Mouse (Mus musculus) hindbrain, embryonic 11.5 days (tissue): ENCODE data around the gene Sft2d1. TPM values are rescaled to one million over a fixed set of nuclear protein-coding genes. Genes with fewer than 3 reads are reported as not detected.
A peak's percentile ranks its signal among the peaks of the same experiment; 100 is the strongest.

ENCODE experiments used
- ATAC-seq: fragments of 200-750 bp; cut with Nextera tagmentation; 2 replicates; pipeline ENCODE4 v1.8.0; 2017; ENCODE audit warnings: mild to moderate bottlenecking, moderate TSS enrichment, moderate library complexity; ENCODE audit not compliant: low FRiP score
- DNase-seq: peaks from one replicate; pipeline ENCODE4 v3.0.0-alpha.2; 2015; ENCODE audit warnings: low spot score
- H3K27ac ChIP-seq: fragments of 300-500 bp; sonication (generic); 2 replicates; pipeline ENCODE4 v1.5.1; 2014; ENCODE audit warnings: mild to moderate bottlenecking, low read depth, low read length
- H3K27me3 ChIP-seq: fragments of 300-500 bp; sonication (generic); 2 replicates; pipeline ENCODE4 v1.6.1; 2014; ENCODE audit warnings: mild to moderate bottlenecking, low read length, moderate library complexity, mixed read lengths; ENCODE audit not compliant: control insufficient read depth, insufficient read depth
- H3K36me3 ChIP-seq: fragments of 300-500 bp; sonication (generic); 2 replicates; pipeline ENCODE4 v1.6.1; 2014; ENCODE audit warnings: mild to moderate bottlenecking, low read length, moderate library complexity, mixed read lengths; ENCODE audit not compliant: control insufficient read depth, insufficient read depth
- H3K4me1 ChIP-seq: fragments of 300-500 bp; sonication (generic); replicated peaks from 2 replicates; pipeline ENCODE4 v1.6.1; 2014; ENCODE audit warnings: low read length, mixed read lengths; ENCODE audit not compliant: control insufficient read depth, insufficient read depth
- H3K4me2 ChIP-seq: fragments of 300-500 bp; sonication (generic); replicated peaks from 2 replicates; pipeline ENCODE4 v1.6.1; 2014; ENCODE audit warnings: mild to moderate bottlenecking, low read depth, low read length
- H3K4me3 ChIP-seq: fragments of 300-500 bp; sonication (generic); 2 replicates; pipeline ENCODE4 v1.5.1; 2014; ENCODE audit warnings: low read depth, low read length
- H3K9ac ChIP-seq: fragments of 300-500 bp; sonication (generic); 2 replicates; pipeline ENCODE4 v1.6.1; 2014; ENCODE audit warnings: low read depth, low read length
- H3K9me3 ChIP-seq: fragments of 300-500 bp; sonication (generic); 2 replicates; pipeline ENCODE4 v1.6.1; 2016; ENCODE audit warnings: low read length; ENCODE audit not compliant: control insufficient read depth
- WGBS: fragments of 180-500 bp; shearing (Covaris S2); extraction: QIAGEN DNeasy Blood & Tissue Kit; methylation state at CpG from one replicate; pipeline ENCODE4 v1.1.7; 2014; 5-methylcytosine and 5-hydroxymethylcytosine counted together
- polyA plus RNA-seq: library from polyadenylated mRNA; unstranded; fragments of >200 nt; fragmentation: Nextera tagmentation; extraction: Ambion mirVana; gene quantifications from 2 replicates; pipeline ENCODE4 v1.2.1, GENCODE M21; 2014

Sft2d1 gene
- polyA plus RNA-seq, 1 experiment from 2014 or later: 79.6 TPM

DNA sequence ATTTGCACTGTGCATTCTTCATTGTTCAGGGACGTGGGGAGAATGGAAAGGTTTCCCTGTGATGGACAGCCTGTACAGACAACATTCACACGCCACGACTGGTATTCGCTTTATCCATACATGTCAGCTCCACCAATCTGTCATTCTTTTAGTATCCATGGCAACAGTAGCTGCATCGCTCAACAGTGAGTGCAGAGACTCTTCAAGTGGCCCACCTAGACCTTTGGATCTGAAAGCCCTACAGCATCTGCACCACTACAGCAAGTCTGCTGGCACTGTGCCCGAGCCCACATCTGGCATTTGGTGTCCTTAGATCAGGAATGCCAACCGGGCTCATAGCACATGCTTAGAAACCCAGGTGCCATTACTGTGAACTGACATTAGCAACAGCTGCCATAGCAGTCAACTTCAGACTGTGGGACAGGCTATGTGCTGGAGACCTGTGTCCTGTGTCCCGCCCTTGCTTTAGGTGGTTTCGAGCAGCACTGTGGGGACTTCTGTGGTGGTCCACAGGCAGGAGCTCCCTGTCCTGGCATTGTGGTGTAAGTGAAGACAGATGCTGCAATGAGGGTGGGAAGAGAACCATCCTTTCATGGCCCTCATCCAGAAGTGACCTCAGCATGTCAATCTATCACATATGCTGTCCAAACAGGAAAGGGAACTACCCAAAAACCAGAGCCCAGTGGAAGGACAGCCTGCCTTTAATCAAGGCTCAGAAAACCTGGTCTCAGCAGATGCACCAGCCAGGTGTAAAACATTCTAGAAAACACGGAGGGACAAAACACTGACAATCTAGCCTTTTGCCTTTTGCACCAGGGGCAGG lies 50.6 kb downstream of the Sft2d1 start:
- WGBS: 72% methylated on average over 10 of the region's 10 CpGs
- H3K4me2 ChIP-seq: no peak overlapping the region
- no peak for ATAC-seq

GRCm38 (mm10) chr17:8367514-8368480 lies 56.9 kb downstream of the Sft2d1 start:
- WGBS: 20% methylated on average over 20 of the region's 20 CpGs
- Histone ChIP-seq H3K9me3 (no peaks in the 10 kb centered on the region), H3K9ac (peak overlapping the region; percentile 55; the same call in 1 of the 2 replicates), H3K27ac (peak overlapping the region; percentile 95), H3K4me2 (peak overlapping the region; percentile 25; the same call in 1 of the 2 replicates), H3K27me3 (no peaks in the 10 kb centered on the region), H3K36me3 (no peaks in the 10 kb centered on the region), H3K4me3 (no peak overlapping the region), H3K4me1 (peaks cover 16% of the 10 kb centered on the region)
- DNase-seq (peak; percentile 59), ATAC-seq (peak; percentile 59)

More for the DNA sequence above, 50.6 kb downstream of the Sft2d1 start:
- no peak overlapping the region for H3K4me3 ChIP-seq
- no peak overlapping the region for H3K9ac ChIP-seq
- H3K27ac ChIP-seq: no peak overlapping the region
- H3K4me1 ChIP-seq: no peaks in the 10 kb centered on the region
- no peak for DNase-seq
- H3K36me3 ChIP-seq: no peaks in the 10 kb centered on the region
- no peaks in the 10 kb centered on the region for H3K27me3 ChIP-seq
- H3K9me3 ChIP-seq: no peaks in the 10 kb centered on the region

GRCm38 (mm10) chr17:8368570-8368969 lies 57.7 kb downstream of the Sft2d1 start:
- WGBS: 12% methylated on average over 8 of the region's 8 CpGs
- peak; percentile 62 for ATAC-seq
- Histone ChIP-seq H3K9me3 (no peaks in the 10 kb centered on the region), H3K36me3 (no peaks in the 10 kb centered on the region), H3K4me3 (no peak overlapping the region), H3K9ac (no peak overlapping the region), H3K4me1 (peaks cover 16% of the 10 kb centered on the region), H3K4me2 (no peak overlapping the region), H3K27me3 (no peaks in the 10 kb centered on the region), H3K27ac (peak overlapping the region; percentile 95)
- DNase-seq: peak; percentile 72

DNA sequence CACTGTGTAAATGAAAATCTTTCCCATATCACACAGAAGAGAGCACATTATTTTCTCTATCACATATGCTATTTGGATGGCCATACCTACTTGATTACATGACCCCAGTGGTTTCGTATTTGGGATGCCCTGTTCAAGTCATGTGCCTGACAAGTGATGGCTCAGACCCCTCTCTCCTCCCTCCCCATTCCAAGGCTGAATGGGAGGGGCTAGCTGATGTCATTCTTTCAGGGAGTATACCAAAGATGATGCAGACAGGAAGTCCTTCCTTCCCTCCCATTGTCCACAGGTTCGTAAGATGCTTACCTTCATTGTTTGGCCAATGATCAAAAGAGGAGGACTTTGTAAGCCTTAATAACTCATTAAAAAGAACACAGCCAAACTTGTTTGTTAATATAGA lies 58.3 kb downstream of the Sft2d1 start:
- ATAC-seq (no peak), DNase-seq (no peak)
- H3K27me3 ChIP-seq: no peaks in the 10 kb centered on the region
- no peaks in the 10 kb centered on the region for H3K9me3 ChIP-seq
- no peak overlapping the region for H3K4me2 ChIP-seq
- H3K27ac ChIP-seq: peak overlapping the region; percentile 95
- H3K4me3 ChIP-seq: no peak overlapping the region
- 47% methylated on average over 2 of the region's 2 CpGs for WGBS
- no peak overlapping the region for H3K9ac ChIP-seq
- H3K36me3 ChIP-seq: no peaks in the 10 kb centered on the region
- peaks cover 16% of the 10 kb centered on the region for H3K4me1 ChIP-seq

DNA sequence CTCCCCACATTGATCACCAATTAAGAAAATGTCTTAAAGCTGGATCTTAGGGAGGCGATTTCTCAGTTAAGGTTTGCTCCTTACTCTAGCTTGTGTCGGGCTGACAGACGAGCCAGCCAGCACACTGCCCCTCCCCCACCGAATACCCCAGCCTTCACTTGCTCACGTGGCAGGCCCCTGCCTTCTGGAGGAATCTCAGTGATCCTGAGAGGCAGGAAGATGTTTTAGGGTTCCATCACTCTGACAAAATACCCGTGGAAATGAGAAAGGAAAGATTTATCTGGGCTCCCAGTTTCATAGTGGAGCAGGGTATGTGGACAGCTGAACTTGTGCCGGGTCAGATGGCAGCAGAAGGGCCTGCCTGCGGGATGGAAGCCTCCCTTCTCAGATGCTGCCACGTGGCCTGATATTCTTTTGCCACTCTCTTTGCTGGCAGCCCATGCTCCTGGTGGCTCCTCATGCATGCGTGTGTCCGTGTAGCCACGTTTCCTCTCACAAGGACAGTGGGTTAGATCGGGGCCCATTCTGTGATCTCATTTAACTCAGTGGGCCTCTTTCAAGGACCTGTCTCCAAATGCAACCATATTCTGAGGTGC lies 59.8 kb downstream of the Sft2d1 start:
- Histone ChIP-seq H3K4me3 (no peak overlapping the region), H3K27me3 (no peaks in the 10 kb centered on the region), H3K4me2 (no peak overlapping the region), H3K9ac (0 out of 2 replicates have a peak overlapping the region, but pooled peaks have one; percentile 38), H3K27ac (peak overlapping the region; percentile 93), H3K36me3 (no peaks in the 10 kb centered on the region), H3K9me3 (no peaks in the 10 kb centered on the region), H3K4me1 (peaks cover 16% of the 10 kb centered on the region)
- ATAC-seq: no peak
- 21% methylated on average over 13 of the region's 13 CpGs for WGBS
- DNase-seq: peak; percentile 73

GRCm38 (mm10) chr17:8371834-8372233 lies 60.9 kb downstream of the Sft2d1 start:
- DNase-seq: peak; percentile 89
- Histone ChIP-seq H3K36me3 (no peaks in the 10 kb centered on the region), H3K4me2 (peak overlapping the region; percentile 53), H3K27ac (peak overlapping the region; percentile 93), H3K9ac (peak overlapping the region; percentile 64), H3K4me1 (peaks cover 16% of the 10 kb centered on the region), H3K27me3 (no peaks in the 10 kb centered on the region), H3K9me3 (no peaks in the 10 kb centered on the region), H3K4me3 (peak overlapping the region; percentile 18)
- ATAC-seq: peak; percentile 79
- WGBS: 0% methylated on average over 7 of the region's 7 CpGs

- DNase-seq (peak; percentile 91), ATAC-seq (peak; percentile 39)
- no peaks in the 10 kb centered on the region for H3K36me3 ChIP-seq
- H3K9me3 ChIP-seq: no peaks in the 10 kb centered on the region
- no peaks in the 10 kb centered on the region for H3K27me3 ChIP-seq
- H3K9ac ChIP-seq: peak overlapping the region; percentile 64
- H3K27ac ChIP-seq: peak overlapping the region; percentile 93
- H3K4me2 ChIP-seq: peak overlapping the region; percentile 53
- H3K4me1 ChIP-seq: peaks cover 13% of the 10 kb centered on the region
- H3K4me3 ChIP-seq: peak overlapping the region; percentile 18
- WGBS: 2% methylated on average over 18 of the region's 18 CpGs
These were observed 61.6 kb downstream of the Sft2d1 start for GRCm38 (mm10) chr17:8372286-8373046.
